In the genomic region with DNA sequence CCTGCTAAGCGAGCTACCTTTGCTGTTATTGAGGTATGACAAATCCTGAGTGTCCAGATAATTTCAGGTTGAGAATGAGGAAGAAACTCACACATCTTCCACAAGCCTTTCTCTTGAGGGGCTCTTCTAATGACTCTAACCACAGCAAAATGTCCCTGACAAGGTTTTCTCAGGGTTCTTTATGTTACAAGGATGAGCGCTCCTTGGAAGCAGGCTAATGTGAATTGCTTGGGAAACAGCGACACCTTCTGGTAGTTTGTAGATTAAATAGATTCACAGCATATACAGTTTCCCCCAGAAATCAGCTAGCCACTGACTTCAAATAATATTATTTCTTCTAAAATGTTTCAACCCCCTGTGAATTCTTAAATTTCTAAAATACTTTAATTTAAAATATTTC, we compare ENCODE assay signal across 9 mouse cellular contexts. TPM values are rescaled to one million over a fixed set of nuclear protein-coding genes. Genes with fewer than 3 reads are reported as not detected.
DNase-seq lines count a peak whose midpoint lies in the region; ATAC-seq and TF ChIP-seq lines count a peak whose summit lies in the region.
"Had no signal": no experiment of that assay in that cellular context is flagged by ENCODE, and none has a peak within 500 bp of the region (broad histone marks: within the 10 kb centered on the region; RNA-seq: fewer than 3 reads in every experiment).

No protein-coding gene starts in this region.

- WGBS in hindbrain, embryonic 11.5 days: 35% methylated on average over 3 of the region's 3 CpGs
- WGBS in midbrain, embryonic 16.5 days: 30% methylated on average over 3 of the region's 3 CpGs

- H3K27ac ChIP-seq in MEL (ENCODE audit: control insufficient read depth, low read depth, low read length): no peak overlapping the region
- no peak overlapping the region for H3K27ac ChIP-seq in hindbrain, embryonic 11.5 days (ENCODE audit: low read depth, low read length)
- no peak overlapping the region for H3K27ac ChIP-seq in left cerebral cortex, adult 2 months
- H3K27ac ChIP-seq in midbrain, embryonic 16.5 days (ENCODE audit: low read length): no peak overlapping the region
- H3K27ac ChIP-seq: embryonic facial prominence, embryonic 13.5 days had no signal

- no peak for TF ChIP-seq EP300 in MEL (IDR thresholded peaks at IDR 0.05; ENCODE audit: low read depth in 1 of 2, low read length in 2 of 2)

- H3K4me1 ChIP-seq in MEL (ENCODE audit: control insufficient read depth in 1 of 2, insufficient read depth in 2 of 2, low read length in 2 of 2): peaks cover 6 to 13% of the 10 kb centered on the region in 2 experiments
- no peaks in the 10 kb centered on the region for H3K4me1 ChIP-seq in hindbrain, embryonic 11.5 days (replicated peaks; ENCODE audit: control insufficient read depth, insufficient read depth, low read length)
- H3K4me1 ChIP-seq in midbrain, embryonic 16.5 days (ENCODE audit: control insufficient read depth, insufficient read depth, low read length): no peaks in the 10 kb centered on the region
- H3K4me1 ChIP-seq: embryonic facial prominence, embryonic 13.5 days had no signal

- no peak for TF ChIP-seq POLR2A in MEL (IDR thresholded peaks at IDR 0.05; ENCODE audit: control insufficient read depth in 1 of 2, insufficient read depth in 1 of 2, low read depth in 1 of 2, low read length in 2 of 2, poor library complexity in 1 of 2)

- TF ChIP-seq RAD21 in MEL (IDR thresholded peaks at IDR 0.05; ENCODE audit: low read depth, low read length): peak; percentile 100

- H3K36me3 ChIP-seq in MEL (ENCODE audit: control insufficient read depth in 1 of 2, insufficient read depth in 2 of 2, low read length in 2 of 2): peaks cover 0 to 11% of the 10 kb centered on the region in 2 experiments; a peak in 2 of 4 replicates
- no peaks in the 10 kb centered on the region for H3K36me3 ChIP-seq in hindbrain, embryonic 11.5 days (ENCODE audit: control insufficient read depth, insufficient read depth, low read length)
- H3K36me3 ChIP-seq in midbrain, embryonic 16.5 days (ENCODE audit: control insufficient read depth, insufficient read depth, low read length): no peaks in the 10 kb centered on the region
- H3K36me3 ChIP-seq: embryonic facial prominence, embryonic 13.5 days had no signal

- DNase-seq in kidney, adult 8-10 months: peak; percentile 32 to 41
- DNase-seq in kidney, adult 11 months: no peak
- peak; percentile 87 for DNase-seq in MEL (ENCODE audit: low read depth, low spot score)
- DNase-seq in embryo, embryonic 10.5 days (ENCODE audit: low spot score): peak; percentile 91
- DNase-seq in hindbrain, embryonic 11.5 days (ENCODE audit: low spot score): peak; percentile 86
- DNase-seq in left cerebral cortex, adult 2 months (ENCODE audit: extremely low spot score in 1 of 2, low spot score in 2 of 2): peak; percentile 26
- no peak for DNase-seq in testis, postnatal 10 days (ENCODE audit: low spot score)

- peak; percentile 54; the same call in 1 of the 2 replicates for ATAC-seq in hindbrain, embryonic 11.5 days (ENCODE audit: low FRiP score)
- peak; percentile 90 for ATAC-seq in midbrain, embryonic 16.5 days

- H3K9ac ChIP-seq in MEL (ENCODE audit: control insufficient read depth, low read depth, low read length, poor library complexity, severe bottlenecking): no peak overlapping the region
- H3K9ac ChIP-seq in hindbrain, embryonic 11.5 days (ENCODE audit: low read depth, low read length): no peak overlapping the region
- no peak overlapping the region for H3K9ac ChIP-seq in midbrain, embryonic 16.5 days (ENCODE audit: low read depth, low read length)
- H3K9ac ChIP-seq: embryonic facial prominence, embryonic 13.5 days had no signal

- no peak overlapping the region for H3K4me3 ChIP-seq in MEL (ENCODE audit: control insufficient read depth in 1 of 2, insufficient read depth in 1 of 2, low read depth in 2 of 2, low read length in 2 of 2)
- H3K4me3 ChIP-seq in hindbrain, embryonic 11.5 days (ENCODE audit: low read depth, low read length): no peak overlapping the region
- H3K4me3 ChIP-seq in left cerebral cortex, adult 2 months: no peak overlapping the region
- no peak overlapping the region for H3K4me3 ChIP-seq in midbrain, embryonic 16.5 days (ENCODE audit: low read depth, low read length)
- H3K4me3 ChIP-seq: embryonic facial prominence, embryonic 13.5 days had no signal

- H3K27me3 ChIP-seq in MEL (ENCODE audit: control insufficient read depth in 1 of 2, insufficient read depth in 2 of 2, low read length in 2 of 2): no peaks in the 10 kb centered on the region
- H3K27me3 ChIP-seq in hindbrain, embryonic 11.5 days (ENCODE audit: control insufficient read depth, insufficient read depth, low read length): no peaks in the 10 kb centered on the region
- H3K27me3 ChIP-seq in midbrain, embryonic 16.5 days (ENCODE audit: control insufficient read depth, insufficient read depth, low read depth, low read length): no peaks in the 10 kb centered on the region
- H3K27me3 ChIP-seq: embryonic facial prominence, embryonic 13.5 days had no signal

- no peaks in the 10 kb centered on the region for H3K79me2 ChIP-seq in MEL (ENCODE audit: control insufficient read depth, insufficient read depth, low read length, poor library complexity)

- TF ChIP-seq CTCF in MEL (IDR thresholded peaks at IDR 0.05 in 2 of 3, conservative IDR thresholded peaks at IDR 0.05 in 1 of 3; ENCODE audit: control insufficient read depth in 1 of 3, insufficient read depth in 1 of 3, low read depth in 2 of 3, low read length in 3 of 3, poor library complexity in 1 of 3, severe bottlenecking in 1 of 3): peak; percentile 44 to 99 (median 60)
- peak; percentile 79 for TF ChIP-seq CTCF in left cerebral cortex, adult 2 months (IDR thresholded peaks at IDR 0.05)

- intact Hi-C loops in left cerebral cortex, adult 2 months (cut with DNase I): loop anchor here (1.0 to 10.0 kb wide), 3 partner anchors 168 to 805 kb away; a partner anchor contains a TSS

- no peak overlapping the region for H3K4me2 ChIP-seq in hindbrain, embryonic 11.5 days (replicated peaks; ENCODE audit: low read depth, low read length)
- no peak overlapping the region for H3K4me2 ChIP-seq in midbrain, embryonic 16.5 days (ENCODE audit: low read length)
- H3K4me2 ChIP-seq: embryonic facial prominence, embryonic 13.5 days had no signal

- H3K9me3 ChIP-seq in MEL (replicated peaks; ENCODE audit: insufficient read depth, low read length): no peaks in the 10 kb centered on the region
- H3K9me3 ChIP-seq in hindbrain, embryonic 11.5 days (ENCODE audit: control insufficient read depth, low read length): no peaks in the 10 kb centered on the region
- H3K9me3 ChIP-seq in midbrain, embryonic 16.5 days (replicated peaks; ENCODE audit: control insufficient read depth, low read length, poor library complexity, severe bottlenecking): no peaks in the 10 kb centered on the region
- H3K9me3 ChIP-seq: embryonic facial prominence, embryonic 13.5 days had no signal

TF ChIP-seq in MEL, 35 proteins besides CTCF, POLR2A, EP300 and RAD21:
- TF ChIP-seq SMC3 (IDR thresholded peaks at IDR 0.05; ENCODE audit: low read depth, low read length): peak; percentile 99
- TF ChIP-seq MXI1 (IDR thresholded peaks at IDR 0.05; ENCODE audit: low read depth, low read length): no peak
- TF ChIP-seq MAZ (IDR thresholded peaks at IDR 0.05; ENCODE audit: low read depth, low read length): no peak
- TF ChIP-seq BHLHE40 (IDR thresholded peaks at IDR 0.05; ENCODE audit: borderline replicate concordance, low read depth, low read length): no peak
- TF ChIP-seq JUND (IDR thresholded peaks at IDR 0.05; ENCODE audit: low read depth, low read length): no peak
- no peak for TF ChIP-seq MYC (IDR thresholded peaks at IDR 0.05; ENCODE audit: low read depth, low read length)
- no peak for TF ChIP-seq GATA1 (IDR thresholded peaks at IDR 0.05; ENCODE audit: low read depth, low read length)
- TF ChIP-seq ZNF384 (IDR thresholded peaks at IDR 0.05; ENCODE audit: low read depth, low read length): no peak
- TF ChIP-seq TAL1 (IDR thresholded peaks at IDR 0.05; ENCODE audit: low read length): no peak
- no peak for TF ChIP-seq NELFE (IDR thresholded peaks at IDR 0.05; ENCODE audit: low read depth, low read length)
- TF ChIP-seq SIN3A (IDR thresholded peaks at IDR 0.05; ENCODE audit: low read length): peak; percentile 45; the same call in 1 of the 2 replicates
- TF ChIP-seq CHD1 (IDR thresholded peaks at IDR 0.05; ENCODE audit: low read depth, low read length): no peak
- TF ChIP-seq ZC3H11A (IDR thresholded peaks at IDR 0.05; ENCODE audit: low read depth, low read length): peak; percentile 100
- no peak for TF ChIP-seq ZMIZ1 (IDR thresholded peaks at IDR 0.05; ENCODE audit: low read depth, low read length)
- no peak for TF ChIP-seq MAX (IDR thresholded peaks at IDR 0.05; ENCODE audit: low read length)

RNA-seq across cellular contexts. Expression of a gene that starts 9.0 kb away (rescaled TPM):
- not detected in 2 replicates for total RNA-seq in MEL (2012; rRNA removed)
- polyA plus RNA-seq in MEL (2012; ENCODE audit: insufficient read depth in 1 of 2, insufficient read length in 2 of 2, low read depth in 1 of 2, low replicate concordance in 2 of 2, missing spikeins in 1 of 2): not detected
- polyA plus RNA-seq in hindbrain, embryonic 11.5 days (2014; fragmentation: Nextera tagmentation; extraction: Ambion mirVana): 0.70 and 2.0 TPM in 2 replicates
- 1 to 10 TPM; 2.4 to 2.8 TPM for total RNA-seq in left cerebral cortex, adult 2 months (2021)
- polyA plus RNA-seq in midbrain, embryonic 16.5 days (2015; fragmentation: Nextera tagmentation; extraction: Ambion mirVana): 2.0 and 2.7 TPM in 2 replicates
- polyA plus RNA-seq: embryonic facial prominence, embryonic 13.5 days had no signal

RNA-seq across cellular contexts. Expression of a gene that starts 56.0 kb away (rescaled TPM):
- 19.8 and 21.8 TPM in 2 replicates for total RNA-seq in MEL (2012; rRNA removed)
- 10 to 100 TPM in 1 of 2 experiments, not detected in 1; 27.9 TPM for polyA plus RNA-seq in MEL (2012; ENCODE audit: insufficient read depth in 1 of 2, insufficient read length in 2 of 2, low read depth in 1 of 2, low replicate concordance in 2 of 2, missing spikeins in 1 of 2)
- 23.5 and 27.7 TPM in 2 replicates for polyA plus RNA-seq in hindbrain, embryonic 11.5 days (2014; fragmentation: Nextera tagmentation; extraction: Ambion mirVana)
- total RNA-seq in left cerebral cortex, adult 2 months (2021): 10 to 100 TPM; 34.2 to 34.7 TPM
- polyA plus RNA-seq in midbrain, embryonic 16.5 days (2015; fragmentation: Nextera tagmentation; extraction: Ambion mirVana): 7.8 and 9.8 TPM in 2 replicates

Comparison
In these comparisons a context has a peak if more than half of its experiments do, and no peak if none do; other contexts are left out.
1. DNase-seq: peak in kidney, adult 8-10 months (2 of 2), MEL (single experiment), embryo, embryonic 10.5 days (single experiment), hindbrain, embryonic 11.5 days (single experiment) and left cerebral cortex, adult 2 months (2 of 2); none in kidney, adult 11 months (single experiment) and testis, postnatal 10 days (single experiment).